Mouse (Mus musculus): Measurements from ENCODE around the gene Katnbl1.

Gene Katnbl1

GRCm38 (mm10) chr2:112378973-112379898 lies at the start of gene Katnbl1:
TSS of gene Katnbl1 (plus strand) at chr2:112379211.
- peak; percentile 92 for DNase-seq

- no peak for DNase-seq
Observed at GRCm38 (mm10) chr2:112332051-112332898, 46.7 kb upstream of the Katnbl1 start.

DNA sequence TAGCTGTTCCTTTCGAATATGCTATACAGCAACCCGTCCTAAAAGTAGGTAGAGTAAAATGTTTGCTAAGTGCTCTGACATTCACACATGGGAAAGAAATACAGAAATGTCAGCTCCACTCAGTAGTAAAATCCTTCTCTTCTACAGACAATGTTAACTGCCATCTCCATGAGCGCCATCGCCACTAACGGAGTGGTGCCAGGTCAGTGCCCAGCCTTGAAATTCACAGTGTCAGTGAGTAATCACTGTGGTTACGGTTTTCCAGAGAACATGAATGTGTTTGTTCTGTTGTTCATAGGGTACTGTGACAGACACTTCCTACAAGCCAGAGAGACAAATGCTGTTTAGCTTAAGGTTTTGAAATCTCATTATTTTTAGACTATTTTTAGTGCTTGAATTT lies 41.8 kb upstream of the Katnbl1 start:
- no peak for DNase-seq

GRCm38 (mm10) chr2:112339736-112340135 lies 39.3 kb upstream of the Katnbl1 start:
- no peak for DNase-seq

- no peak for DNase-seq
Observed at GRCm38 (mm10) chr2:112341117-112341516, 37.9 kb upstream of the Katnbl1 start.

DNA sequence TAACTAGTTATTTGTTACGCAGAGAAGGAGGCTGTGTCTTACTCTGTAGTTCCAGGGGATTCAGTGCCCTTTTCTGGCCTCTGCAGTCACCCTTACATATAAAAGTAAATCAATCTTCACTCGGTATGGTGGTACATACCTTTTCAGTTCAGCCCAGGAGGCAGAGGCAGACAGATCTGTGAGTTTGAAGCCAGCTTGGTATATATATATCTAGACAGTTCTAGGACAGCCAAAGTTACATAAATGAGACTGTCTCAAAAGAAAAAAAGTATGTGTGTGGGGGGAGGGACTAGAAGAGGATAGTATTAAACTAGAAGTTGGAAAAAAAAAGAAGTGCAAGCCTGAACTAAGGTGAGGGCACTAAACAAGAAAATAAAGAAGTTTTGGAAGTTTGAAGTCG lies 30.8 kb upstream of the Katnbl1 start:
- no peak for DNase-seq

DNA sequence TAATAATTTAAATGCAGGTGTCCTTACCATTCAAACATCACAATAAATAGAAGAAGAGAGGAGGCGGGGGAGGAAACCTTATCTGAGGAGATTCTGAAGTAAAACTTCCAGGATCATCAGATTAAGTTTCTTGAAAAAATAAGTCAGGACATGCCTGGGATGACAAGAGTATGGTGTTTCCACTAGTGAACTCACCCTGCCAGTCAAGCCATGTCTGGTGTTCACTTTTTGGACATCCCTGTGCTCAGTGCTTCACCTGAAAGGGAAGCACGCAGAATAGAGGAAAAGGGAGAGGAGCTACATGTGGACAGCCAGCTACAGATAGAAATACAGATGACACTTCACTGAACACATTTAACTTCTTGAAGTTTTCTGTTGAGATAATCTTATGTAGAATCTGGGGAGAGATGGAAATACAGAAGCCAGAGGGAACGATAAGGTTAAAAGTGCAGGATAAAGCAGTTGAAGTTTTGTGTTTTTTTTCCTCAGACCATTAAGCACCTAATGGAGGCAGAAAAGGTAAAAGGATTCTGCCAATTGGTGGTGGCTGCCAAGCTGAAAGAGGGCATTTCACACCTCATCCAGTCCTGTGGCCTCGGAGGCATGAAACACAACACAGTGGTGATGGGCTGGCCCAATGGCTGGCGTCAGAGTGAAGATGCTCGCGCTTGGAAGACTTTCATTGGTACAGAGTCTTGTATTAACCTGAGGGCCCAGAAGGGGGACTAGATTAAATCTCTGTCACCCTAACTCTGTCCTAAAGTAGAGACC lies 25.1 kb upstream of the Katnbl1 start:
- DNase-seq, result no peak

- DNase-seq, result no peak
Observed at GRCm38 (mm10) chr2:112359611-112360010, 19.4 kb upstream of the Katnbl1 start.

GRCm38 (mm10) chr2:112360012-112360780 lies 18.8 kb upstream of the Katnbl1 start:
- no peak for DNase-seq

DNA sequence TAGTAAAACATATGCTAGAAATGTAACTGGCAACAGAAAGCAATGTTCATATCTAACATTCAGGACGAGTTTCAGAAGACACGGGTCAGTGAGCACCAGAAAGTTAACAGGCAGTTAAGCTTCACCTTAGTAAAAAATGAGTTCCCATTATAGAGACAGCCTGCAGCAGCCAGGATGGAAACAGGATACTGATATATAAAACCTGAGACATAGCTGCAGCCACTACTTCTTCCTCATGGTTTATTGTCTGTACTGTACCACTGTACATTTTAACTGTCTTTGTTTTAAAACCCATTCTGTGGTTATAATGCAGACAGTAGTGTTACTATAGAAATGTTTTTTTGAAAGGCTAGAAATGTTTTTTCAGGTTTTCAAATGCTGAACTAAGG lies 18.2 kb upstream of the Katnbl1 start:
- DNase-seq, result no peak

DNA sequence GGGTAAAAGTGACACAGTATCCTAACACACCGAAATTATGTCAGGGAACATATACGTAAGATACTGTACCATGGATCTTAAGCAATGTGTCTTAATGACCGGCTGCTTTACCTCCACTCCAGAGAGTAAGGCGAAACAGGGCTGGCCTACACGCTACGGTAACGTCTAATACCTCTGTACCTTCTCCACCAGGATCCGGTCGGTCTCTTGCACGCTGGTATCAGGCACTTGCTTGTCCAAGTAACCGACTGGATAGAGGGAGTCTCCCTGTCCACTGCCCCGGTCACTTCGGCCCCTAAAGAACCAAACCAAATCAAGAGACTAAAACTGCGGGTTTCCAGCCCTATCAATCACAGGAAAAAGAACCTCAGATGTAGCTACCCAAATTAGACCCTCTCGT lies 11.8 kb upstream of the Katnbl1 start:
- DNase-seq, result peak; percentile 10

GRCm38 (mm10) chr2:112367726-112368673 lies 11.0 kb upstream of the Katnbl1 start, which contains the start of gene Emc4:
TSS of gene Emc4 (minus strand) at chr2:112368027.
- DNase-seq, result peak; percentile 91

DNA sequence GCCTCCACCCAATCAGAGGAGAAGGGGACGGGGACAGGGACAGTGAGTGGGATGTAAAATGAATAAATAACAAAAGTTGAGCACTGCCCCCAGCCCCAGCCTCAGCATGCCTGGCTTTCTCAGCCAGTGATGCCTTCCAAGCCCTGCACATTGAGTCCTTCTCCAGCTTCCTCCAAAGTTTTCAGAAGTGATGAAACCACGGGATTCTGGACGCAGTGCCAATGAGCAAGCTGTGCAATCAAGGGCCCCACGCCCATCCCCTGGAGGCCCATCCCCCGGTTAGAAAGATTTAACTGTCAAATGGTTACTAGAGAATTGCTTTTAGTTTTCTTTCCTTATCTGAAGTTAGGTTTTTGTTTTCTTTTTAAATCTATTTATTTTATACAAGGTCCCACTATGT lies 9.1 kb upstream of the Katnbl1 start:
- no peak for DNase-seq

GRCm38 (mm10) chr2:112373141-112373540 lies 5.9 kb upstream of the Katnbl1 start:
- DNase-seq, result no peak

- no peak for DNase-seq
Observed at GRCm38 (mm10) chr2:112374610-112375009, 4.4 kb upstream of the Katnbl1 start.

GRCm38 (mm10) chr2:112380131-112380530 lies 1.1 kb downstream of the Katnbl1 start:
- DNase-seq, result no peak

GRCm38 (mm10) chr2:112381219-112381618 lies 2.2 kb downstream of the Katnbl1 start:
- DNase-seq, result no peak

DNA sequence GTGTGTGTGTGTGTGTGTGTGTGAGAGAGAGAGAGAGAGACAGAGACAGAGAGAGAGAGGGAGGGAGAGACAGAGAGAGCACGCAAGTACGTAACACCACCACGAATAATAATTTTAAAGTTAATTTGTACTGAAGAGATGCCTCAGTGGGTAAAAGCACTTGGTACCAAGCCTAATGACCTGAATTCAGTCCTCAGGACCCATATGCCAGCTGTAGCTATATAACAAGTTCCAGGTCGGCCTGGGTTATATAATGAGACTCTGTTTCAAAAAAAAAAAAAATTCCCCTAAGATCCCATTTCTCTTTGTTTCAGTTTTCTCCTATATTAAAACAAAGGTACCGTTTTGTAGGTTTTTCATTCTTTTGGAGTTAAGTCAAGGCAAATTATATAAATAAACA lies 11.8 kb downstream of the Katnbl1 start:
- no peak for DNase-seq

DNA sequence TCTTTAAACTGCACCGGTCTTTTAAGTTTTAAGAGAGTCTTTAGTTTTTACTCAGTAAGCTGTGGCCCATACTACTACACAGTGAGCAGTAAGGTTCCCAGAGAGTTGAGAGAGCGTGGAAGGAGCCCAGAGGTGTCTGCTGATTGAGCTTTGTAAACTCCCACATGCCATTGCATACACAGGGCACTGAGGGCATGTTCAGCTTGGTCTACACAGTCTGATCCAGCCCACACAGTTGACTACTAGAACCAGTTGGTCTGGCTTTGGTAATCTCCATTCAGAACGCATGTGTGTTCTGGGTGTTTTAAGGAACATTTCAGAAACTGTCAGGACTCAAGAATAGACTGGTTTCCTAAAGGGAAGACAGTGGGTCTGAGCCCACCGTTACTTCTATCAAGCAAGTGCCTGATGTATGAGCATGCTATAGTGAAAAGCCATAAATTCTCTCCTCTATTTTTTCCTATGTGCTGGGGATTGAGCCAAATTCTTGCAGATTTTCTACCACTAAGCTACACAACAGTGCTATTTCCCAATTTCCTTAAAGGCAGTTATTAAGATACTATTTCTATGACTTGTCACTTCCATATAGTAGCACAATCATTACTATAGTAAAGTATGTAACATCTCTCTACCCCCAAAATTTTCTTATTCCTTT lies 12.5 kb downstream of the Katnbl1 start:
- DNase-seq, result no peak

- DNase-seq, result no peak
Observed at GRCm38 (mm10) chr2:112392689-112393088, 13.7 kb downstream of the Katnbl1 start.
